Mouse (Mus musculus): ENCODE results near the gene Tns1.

DNA sequence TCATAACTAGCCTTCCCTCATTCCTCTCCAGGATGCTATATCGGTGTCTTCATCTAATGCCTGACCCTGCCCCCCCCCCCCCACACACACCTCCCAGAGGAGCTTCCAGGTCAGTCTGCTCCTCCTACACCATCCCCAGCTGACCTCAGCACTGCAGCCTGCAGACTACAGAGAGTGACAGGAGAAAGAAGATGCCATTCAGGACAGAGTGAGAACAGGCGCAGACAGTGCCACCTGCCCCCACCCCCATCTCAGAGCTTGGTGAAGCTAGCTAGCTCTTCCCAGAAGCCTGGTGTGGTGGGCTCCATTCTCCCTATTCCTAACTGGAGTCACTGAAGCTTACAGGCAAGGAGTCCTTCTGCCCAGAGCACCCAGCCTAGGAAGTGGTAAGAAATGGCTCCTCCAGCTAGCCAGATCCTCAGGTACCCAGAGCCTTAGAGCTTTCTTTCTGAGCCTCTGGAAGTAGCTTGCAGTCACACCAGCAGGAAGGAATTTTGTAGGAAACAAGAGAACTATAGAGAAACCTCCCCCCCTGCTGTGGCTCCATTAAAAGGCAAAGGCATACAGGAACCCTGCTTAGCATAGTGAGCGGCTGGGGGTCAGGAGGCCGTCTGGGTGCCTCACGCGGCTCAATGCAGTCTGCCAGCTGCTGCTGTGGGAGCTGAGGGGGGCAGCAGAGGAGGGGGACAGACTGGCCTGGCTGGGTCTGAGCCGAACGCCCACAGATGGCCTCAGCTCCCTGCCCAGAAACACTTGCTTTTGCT, 13.1 kb downstream of the Tns1 start:
- no peak for TF ChIP-seq GATA1 (IDR thresholded peaks at IDR 0.05; ENCODE audit: borderline replicate concordance, low read length)
- no peak for TF ChIP-seq FLI1 (IDR thresholded peaks at IDR 0.05; ENCODE audit: low read length)

Measured in megakaryocyte, embryonic 14.5 days (primary cell).